In genomic region chr11:47759015-47759414, GRCm38 (mm10) we compare ENCODE assay signal across 13 mouse cellular contexts.
"Had no signal": no experiment of that assay in that cellular context is flagged by ENCODE, and none has a peak within 500 bp of the region (broad histone marks: within the 10 kb centered on the region; RNA-seq: fewer than 3 reads in every experiment).

No protein-coding gene starts in this region.

- DNase-seq: gastrocnemius, adult 2 months; gastrocnemius, postnatal 10 days; gastrocnemius, postnatal 25 days; heart, adult 18-20 months; heart, postnatal 10 days; heart, postnatal 4 days; kidney, adult 18-20 months; kidney, adult 8-10 months; kidney, postnatal 10 days; kidney, postnatal 25 days; kidney, postnatal 4 days; liver; liver, embryonic 13.5 days had no signal
